Mouse (Mus musculus) cortical plate, adult 2 months (tissue): ENCODE measurements around the gene Glrx.
"Not testable (repeated sequence)": the region's sequence is repeated elsewhere in the genome, so short reads cannot be mapped to it uniquely, and the experiment has no call there.

Experiments used
- CTCF ChIP-seq: fragments of 200-500 bp; IDR thresholded peaks from 2 replicates; pipeline ENCODE4 v1.5.1; 2011; ENCODE audit warnings: mild to moderate bottlenecking, control low read depth, low read length; ENCODE audit not compliant: insufficient read depth; ENCODE audit errors: extremely low read depth
- POLR2A ChIP-seq: fragments of 200-500 bp; IDR thresholded peaks from 2 replicates; pipeline ENCODE4 v1.6.1; 2011; ENCODE audit warnings: mild to moderate bottlenecking, low read length, control low read depth; ENCODE audit not compliant: insufficient read depth; ENCODE audit errors: extremely low read depth

DNA sequence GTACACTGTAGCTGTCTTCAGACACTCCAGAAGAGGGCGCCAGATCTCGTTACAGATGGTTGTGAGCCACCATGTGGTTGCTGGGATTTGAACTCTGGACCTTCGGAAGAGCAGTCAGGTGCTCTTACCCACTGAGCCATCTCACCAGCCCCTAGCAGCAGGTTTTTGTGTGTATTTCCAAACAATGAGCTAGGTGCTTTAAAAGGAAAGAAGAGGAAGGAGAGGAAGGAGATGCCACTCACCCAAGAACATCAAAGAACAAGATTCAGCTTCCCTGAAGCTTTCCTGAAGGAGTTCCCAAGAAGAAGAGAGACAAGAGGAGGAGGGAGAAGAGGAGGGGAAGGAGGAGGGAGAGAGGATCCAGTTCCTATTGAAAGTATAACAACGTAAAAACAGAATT lies 17.3 kb upstream of the Glrx start:
- not testable (repeated sequence) for TF ChIP-seq POLR2A, CTCF
